Mouse (Mus musculus): ENCODE data around the gene Pitpnb.
A peak's percentile ranks its signal among the peaks of the same experiment; 100 is the strongest.

Gene Pitpnb

GRCm38 (mm10) chr5:111330417-111331098, at the start of gene Pitpnb:
Gene Pitpnb (plus strand): TSS chr5:111330763.
- no peak for DNase-seq (ENCODE audit: extremely low read depth, low read depth, low spot score)

DNA sequence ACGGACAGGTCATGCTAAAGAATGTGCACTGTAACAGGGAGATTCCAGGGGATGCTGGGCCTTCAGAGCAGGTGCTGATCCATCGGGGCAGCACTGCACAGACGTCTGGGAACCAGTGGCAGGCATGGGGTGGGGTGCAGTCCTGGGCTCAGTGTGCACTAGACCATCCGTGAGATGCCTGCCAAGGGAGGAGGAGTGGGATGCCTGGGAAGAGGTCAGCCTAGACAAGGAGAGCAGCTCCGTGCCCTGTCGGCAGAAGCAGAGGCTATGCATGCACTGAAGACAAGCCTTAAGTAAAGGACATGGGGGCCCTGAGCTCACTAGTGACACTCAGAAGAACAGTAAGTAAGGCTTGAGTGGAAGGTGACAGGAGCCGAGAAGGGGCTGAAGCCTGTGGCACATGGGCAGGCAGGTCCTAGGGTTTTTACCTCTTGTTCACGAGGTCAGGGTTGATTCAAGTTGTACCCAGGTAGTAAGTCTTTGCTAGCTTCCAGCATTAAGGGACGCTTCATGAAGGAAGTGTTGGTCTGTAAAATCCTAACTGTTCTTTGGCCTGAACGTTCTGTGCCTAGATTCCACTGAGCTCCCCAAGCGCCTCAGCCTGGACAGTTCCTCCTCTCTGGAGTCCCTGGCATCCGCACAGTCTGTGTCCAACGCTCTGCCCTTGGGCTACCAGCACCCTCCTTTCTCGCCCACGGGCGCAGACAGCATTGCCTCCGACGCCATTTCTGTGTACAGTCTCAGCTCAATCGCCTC, 46.0 kb upstream of the Pitpnb start:
- no peak for DNase-seq (ENCODE audit: extremely low read depth, low read depth, low spot score)

- DNase-seq (ENCODE audit: extremely low read depth, low read depth, low spot score) = no peak
Measured at GRCm38 (mm10) chr5:111287571-111287970, 43.0 kb upstream of the Pitpnb start.

DNA sequence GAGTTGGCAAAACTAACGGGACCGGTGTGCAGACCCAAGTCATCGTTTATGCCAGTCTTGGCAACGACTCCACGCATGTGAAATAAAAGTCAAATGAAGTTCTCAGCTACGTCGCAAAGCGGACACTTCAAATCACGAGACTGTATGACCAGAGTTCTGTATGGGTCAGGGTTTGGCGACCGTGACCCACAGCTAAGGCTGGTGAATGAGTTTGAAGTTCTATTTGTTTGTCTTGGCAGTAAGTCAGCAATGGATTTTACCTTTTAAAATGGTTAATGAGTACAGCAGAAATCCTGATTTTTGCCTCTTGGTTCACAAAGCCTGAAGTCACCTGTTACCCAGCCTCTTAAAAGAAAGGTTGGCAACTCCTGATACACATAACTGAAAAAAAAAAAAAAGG, 42.1 kb upstream of the Pitpnb start:
- DNase-seq (ENCODE audit: extremely low read depth, low read depth, low spot score) = no peak

GRCm38 (mm10) chr5:111290071-111290470, 40.5 kb upstream of the Pitpnb start:
- no peak for DNase-seq (ENCODE audit: extremely low read depth, low read depth, low spot score)

GRCm38 (mm10) chr5:111291639-111292038, 38.9 kb upstream of the Pitpnb start:
- no peak for DNase-seq (ENCODE audit: extremely low read depth, low read depth, low spot score)

DNA sequence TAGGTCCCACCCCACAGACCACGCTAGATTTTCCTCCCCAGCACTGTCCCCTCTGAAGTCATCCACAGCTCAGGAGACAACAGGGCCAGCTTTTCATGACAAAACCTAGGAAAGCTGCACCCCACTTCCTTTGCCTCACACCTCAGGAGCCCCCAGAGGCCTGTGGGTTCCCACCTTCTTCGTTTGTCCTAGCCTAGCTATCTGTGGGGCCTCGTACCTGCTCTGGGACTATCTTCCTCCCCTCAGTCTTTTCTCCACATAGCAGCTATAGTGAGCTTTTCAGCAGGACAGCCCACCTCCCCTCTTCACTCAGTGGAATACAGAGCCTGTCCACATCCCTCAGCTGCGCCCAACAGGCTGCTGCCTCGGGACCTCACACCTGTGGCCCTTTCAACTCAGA, 32.8 kb upstream of the Pitpnb start:
- DNase-seq (ENCODE audit: extremely low read depth, low read depth, low spot score) = no peak

GRCm38 (mm10) chr5:111298706-111299105, 31.9 kb upstream of the Pitpnb start:
- no peak for DNase-seq (ENCODE audit: extremely low read depth, low read depth, low spot score)

DNA sequence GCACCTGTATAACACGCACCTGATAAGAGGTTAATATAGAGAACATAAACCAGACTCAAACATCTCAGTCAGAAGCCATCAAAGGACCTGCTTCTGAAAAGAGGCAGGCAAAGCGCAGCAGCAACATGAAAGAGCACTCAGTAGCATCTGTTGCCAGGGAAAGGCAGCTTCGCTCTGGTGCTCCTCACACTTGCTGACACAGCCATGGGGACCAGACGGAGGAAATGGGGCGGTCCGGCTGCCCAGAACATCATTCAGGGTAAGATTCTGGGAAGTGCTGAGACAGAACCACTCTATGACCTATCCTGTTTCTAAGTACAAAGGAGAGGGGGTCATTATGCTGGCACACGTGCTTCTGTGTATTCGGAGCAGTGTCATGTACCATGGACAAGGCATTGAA, 29.8 kb upstream of the Pitpnb start:
- DNase-seq (ENCODE audit: extremely low read depth, low read depth, low spot score) = no peak

GRCm38 (mm10) chr5:111301736-111302135, 28.8 kb upstream of the Pitpnb start:
- DNase-seq (ENCODE audit: extremely low read depth, low read depth, low spot score) = no peak

DNA sequence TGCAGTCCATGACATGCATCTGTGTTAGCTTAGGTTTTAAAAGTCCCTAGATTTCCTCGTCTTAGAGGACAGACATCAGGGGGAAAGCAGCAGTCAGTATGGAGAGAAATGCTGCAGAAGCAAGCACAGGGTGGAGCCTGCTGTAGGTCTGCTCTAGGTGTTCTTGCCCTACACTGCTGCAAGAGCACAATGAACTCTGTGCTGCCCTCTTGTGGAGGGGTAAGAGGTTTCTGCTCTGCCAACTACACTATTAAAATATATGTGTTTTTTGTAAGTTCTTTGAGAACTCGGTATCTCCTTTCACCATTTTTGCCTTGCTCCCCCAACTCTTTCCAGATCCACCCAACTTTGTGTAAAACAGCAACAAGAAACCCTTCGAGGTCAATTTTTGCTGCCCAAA, 25.8 kb upstream of the Pitpnb start:
- no peak for DNase-seq (ENCODE audit: extremely low read depth, low read depth, low spot score)

- peak; percentile 91 for DNase-seq (ENCODE audit: extremely low read depth, low read depth, low spot score)
Measured at GRCm38 (mm10) chr5:111310185-111310584, 20.4 kb upstream of the Pitpnb start.

DNA sequence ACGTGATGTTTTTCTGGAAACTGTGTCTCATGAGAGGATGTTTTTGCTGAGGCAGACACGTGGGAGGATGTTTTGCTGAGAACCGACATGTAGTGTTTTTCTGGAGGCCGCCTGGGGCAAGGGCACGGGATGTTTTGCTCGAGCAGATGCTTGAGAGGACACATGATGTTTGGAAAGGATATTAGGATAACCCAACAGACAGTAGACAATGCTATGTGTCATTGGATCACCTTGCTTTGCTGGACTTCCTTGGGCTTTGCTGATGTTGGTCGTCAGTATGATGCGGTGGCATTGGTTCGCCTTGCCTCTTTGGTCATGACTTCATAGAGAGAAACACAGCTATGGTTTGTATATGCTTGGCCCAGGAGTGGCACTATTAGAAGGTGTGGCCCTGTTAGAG, 16.7 kb upstream of the Pitpnb start:
- DNase-seq (ENCODE audit: extremely low read depth, low read depth, low spot score) = no peak

GRCm38 (mm10) chr5:111315061-111315460, 15.5 kb upstream of the Pitpnb start:
- no peak for DNase-seq (ENCODE audit: extremely low read depth, low read depth, low spot score)

DNA sequence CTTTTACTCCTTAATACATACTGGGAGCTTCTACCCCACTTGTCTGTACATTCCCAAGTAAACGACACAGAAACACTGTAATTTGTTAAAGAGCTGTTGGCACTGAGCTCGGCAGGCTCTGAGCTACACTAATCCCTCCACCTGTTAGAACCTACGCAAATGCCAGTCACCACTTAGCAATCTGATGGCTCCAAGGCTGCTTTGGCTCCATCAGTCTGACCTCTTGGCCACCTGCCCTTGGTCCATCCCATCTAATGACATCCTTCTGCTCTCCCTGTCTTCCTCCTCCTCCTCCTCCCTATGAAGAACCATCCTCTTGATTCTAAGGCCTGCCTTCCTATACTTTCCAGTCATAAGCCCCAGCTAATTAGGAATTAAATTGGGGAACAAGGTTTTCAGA, 13.0 kb upstream of the Pitpnb start:
- no peak for DNase-seq (ENCODE audit: extremely low read depth, low read depth, low spot score)

GRCm38 (mm10) chr5:111318946-111319345, 11.6 kb upstream of the Pitpnb start:
- DNase-seq (ENCODE audit: extremely low read depth, low read depth, low spot score) = no peak

DNA sequence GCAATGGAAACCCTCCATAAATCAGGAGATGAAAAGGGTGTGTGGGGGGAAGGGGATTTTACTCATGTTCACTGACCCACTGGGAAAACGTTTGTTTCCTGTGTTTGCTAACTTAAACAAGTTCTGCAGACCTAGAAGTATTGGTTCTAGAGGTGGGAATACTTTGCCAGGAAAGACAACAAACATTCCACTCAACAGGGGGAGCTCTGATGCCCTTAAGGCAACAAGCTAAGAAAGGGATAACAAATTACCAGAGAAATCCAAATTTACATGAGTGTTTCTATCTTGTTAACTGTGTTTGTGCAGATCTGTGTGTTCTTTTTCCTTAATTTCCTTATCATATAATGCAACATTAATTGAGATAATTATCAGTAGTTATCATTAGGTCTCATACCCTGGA, 4.8 kb upstream of the Pitpnb start:
- DNase-seq (ENCODE audit: extremely low read depth, low read depth, low spot score) = no peak

GRCm38 (mm10) chr5:111327420-111327819, 3.1 kb upstream of the Pitpnb start:
- DNase-seq (ENCODE audit: extremely low read depth, low read depth, low spot score) = no peak

DNA sequence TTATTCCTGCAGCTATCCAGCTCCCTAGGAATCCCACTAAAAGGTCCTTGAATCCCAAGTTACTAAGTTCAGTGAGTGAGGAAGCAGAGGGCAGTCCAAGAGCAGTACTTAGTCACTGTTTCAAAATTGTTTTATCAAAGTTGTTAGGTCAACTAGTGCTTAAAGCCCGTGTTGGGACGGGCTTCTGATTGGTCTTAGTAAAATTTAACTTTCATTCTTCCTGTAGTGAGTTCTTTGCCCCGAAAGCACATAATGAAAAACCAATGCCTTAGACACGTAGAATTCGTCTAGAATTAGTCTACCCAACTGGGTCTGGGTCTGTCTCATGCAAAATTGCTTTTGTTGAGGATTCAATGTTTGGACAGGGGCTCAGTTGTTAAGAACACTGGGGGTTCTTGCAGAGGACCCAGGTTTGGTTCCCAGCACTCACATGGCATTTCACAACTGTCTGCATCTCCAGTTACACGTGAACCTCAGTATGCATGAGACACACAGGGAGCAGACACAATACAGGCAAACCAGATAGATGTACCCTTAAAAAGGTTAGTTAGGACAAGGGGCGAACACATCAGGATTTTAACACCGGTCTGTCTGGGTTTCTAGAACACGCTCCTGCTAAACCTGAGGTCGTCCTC, 664 bp upstream of the Pitpnb start:
- DNase-seq (ENCODE audit: extremely low read depth, low read depth, low spot score) = no peak

DNA sequence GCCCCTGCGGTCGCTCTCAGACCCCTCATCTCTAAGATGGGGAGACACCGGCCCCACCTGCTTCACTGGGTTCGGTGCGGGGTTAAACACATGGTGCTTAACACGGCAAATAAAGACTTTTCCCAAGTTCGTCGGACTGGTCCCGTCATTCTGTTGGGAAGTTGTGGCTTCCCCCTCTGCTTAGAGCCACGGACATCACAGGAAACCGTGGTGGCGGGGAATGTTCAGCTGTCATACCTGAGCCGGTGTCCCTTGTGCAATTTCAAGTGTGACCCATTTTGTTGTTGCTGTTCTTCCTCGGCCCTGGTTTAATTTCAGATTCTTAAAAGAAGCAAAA, 504 bp downstream of the Pitpnb start:
- no peak for DNase-seq (ENCODE audit: extremely low read depth, low read depth, low spot score)

DNA sequence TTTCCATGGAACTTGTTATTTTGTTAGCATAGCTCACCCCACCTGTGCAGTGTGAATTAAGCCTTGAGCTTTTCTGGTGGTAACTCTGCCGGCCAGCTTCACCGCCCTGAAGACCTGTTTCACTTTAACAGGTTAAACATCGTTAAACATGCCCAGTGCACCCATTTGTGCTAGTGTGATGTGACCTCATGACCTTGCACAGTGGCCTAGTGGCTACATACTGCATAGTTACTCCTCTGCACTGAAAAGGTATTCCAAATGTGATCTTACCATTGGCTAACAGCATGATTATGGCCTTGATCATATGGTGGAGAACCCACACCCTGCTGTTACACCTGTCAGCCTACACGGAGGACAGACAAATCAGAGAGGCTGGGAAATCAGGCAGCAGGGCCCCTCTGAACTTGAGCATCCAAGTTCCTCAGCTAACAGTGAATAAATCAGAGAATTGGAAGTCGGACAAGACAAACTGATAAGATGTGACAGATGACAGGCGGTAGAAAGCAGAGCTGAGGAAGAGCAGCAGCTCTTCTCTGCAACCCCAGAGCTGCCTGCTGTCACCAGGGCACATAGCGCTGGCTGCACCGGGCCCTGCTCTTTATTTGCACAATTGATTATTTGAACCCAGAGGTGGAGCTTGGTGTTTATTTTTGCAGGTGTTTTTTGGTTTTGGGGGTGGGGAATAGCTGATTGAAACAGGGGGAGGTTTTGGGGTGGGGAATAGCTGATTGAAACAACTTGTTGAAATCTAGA, 5.6 kb downstream of the Pitpnb start:
- DNase-seq (ENCODE audit: extremely low read depth, low read depth, low spot score) = no peak

- DNase-seq (ENCODE audit: extremely low read depth, low read depth, low spot score) = no peak
Measured at GRCm38 (mm10) chr5:111341609-111342008, 11.0 kb downstream of the Pitpnb start.

Data from fat pad, adult 2 months (tissue).